24 mouse cellular contexts compared by ENCODE assay signal in genomic region chr12:86935692-86936282, GRCm38 (mm10). TPM values are rescaled to one million over a fixed set of nuclear protein-coding genes. Genes with fewer than 3 reads are reported as not detected.
DNase-seq lines count a peak whose midpoint lies in the region; ATAC-seq and TF ChIP-seq lines count a peak whose summit lies in the region.
"Had no signal": no experiment of that assay in that cellular context is flagged by ENCODE, and none has a peak within 500 bp of the region (broad histone marks: within the 10 kb centered on the region; RNA-seq: fewer than 3 reads in every experiment).

No protein-coding gene starts in this region.

- no peaks in the 10 kb centered on the region for H3K27me3 ChIP-seq in forebrain, postnatal 0 days (ENCODE audit: insufficient read depth, low read length)
- no peaks in the 10 kb centered on the region for H3K27me3 ChIP-seq in forebrain, embryonic 13.5 days
- no peaks in the 10 kb centered on the region for H3K27me3 ChIP-seq in heart, embryonic 11.5 days (ENCODE audit: control insufficient read depth, insufficient read depth, low read length)
- no peaks in the 10 kb centered on the region for H3K27me3 ChIP-seq in myocyte (ENCODE audit: control insufficient read depth, insufficient read depth, insufficient read length)
- no peaks in the 10 kb centered on the region for H3K27me3 ChIP-seq in hindbrain, embryonic 10.5 days (ENCODE audit: insufficient read depth, poor library complexity, severe bottlenecking)
- H3K27me3 ChIP-seq: heart, embryonic 15.5 days; hindbrain, embryonic 12.5 days; megakaryocyte, embryonic 14.5 days had no signal

- no peaks in the 10 kb centered on the region for H3K79me2 ChIP-seq in myocyte (ENCODE audit: control insufficient read depth, insufficient read depth)

- H3K36me3 ChIP-seq in forebrain, postnatal 0 days (ENCODE audit: insufficient read depth), result no peaks in the 10 kb centered on the region
- no peaks in the 10 kb centered on the region for H3K36me3 ChIP-seq in forebrain, embryonic 13.5 days (ENCODE audit: poor library complexity, severe bottlenecking)
- no peaks in the 10 kb centered on the region for H3K36me3 ChIP-seq in heart, embryonic 11.5 days (ENCODE audit: control insufficient read depth, insufficient read depth, low read length)
- H3K36me3 ChIP-seq in myocyte (ENCODE audit: control insufficient read depth, insufficient read depth), result no peaks in the 10 kb centered on the region
- H3K36me3 ChIP-seq in hindbrain, embryonic 10.5 days, result no peaks in the 10 kb centered on the region
- H3K36me3 ChIP-seq: heart, embryonic 15.5 days; hindbrain, embryonic 12.5 days; limb, embryonic 10.5 days had no signal

- WGBS in forebrain, postnatal 0 days, result 74% methylated on average over 8 of the region's 8 CpGs
- 88% methylated on average over 8 of the region's 8 CpGs for WGBS in forebrain, embryonic 13.5 days
- WGBS in heart, embryonic 11.5 days (ENCODE audit: insufficient replicate concordance), result 69% methylated on average over 8 of the region's 8 CpGs
- WGBS in hindbrain, embryonic 10.5 days, result 92% methylated on average over 8 of the region's 8 CpGs

- H3K9ac ChIP-seq in forebrain, postnatal 0 days, result no peak overlapping the region
- no peak overlapping the region for H3K9ac ChIP-seq in forebrain, embryonic 13.5 days
- no peak overlapping the region for H3K9ac ChIP-seq in heart, embryonic 11.5 days (ENCODE audit: low read depth, low read length)
- H3K9ac ChIP-seq: heart, embryonic 15.5 days; hindbrain, embryonic 12.5 days; liver, postnatal 0 days had no signal

- H3K9me3 ChIP-seq in forebrain, postnatal 0 days (ENCODE audit: low read length), result no peaks in the 10 kb centered on the region
- no peaks in the 10 kb centered on the region; the same call in 1 of the 2 replicates for H3K9me3 ChIP-seq in forebrain, embryonic 13.5 days (replicated peaks)
- no peaks in the 10 kb centered on the region for H3K9me3 ChIP-seq in heart, embryonic 11.5 days (replicated peaks; ENCODE audit: control insufficient read depth, low read length)
- H3K9me3 ChIP-seq in hindbrain, embryonic 10.5 days, result no peaks in the 10 kb centered on the region
- H3K9me3 ChIP-seq: heart, embryonic 15.5 days; limb, embryonic 10.5 days had no signal

- no peak for TF ChIP-seq POLR2A in myocyte (IDR thresholded peaks at IDR 0.05; ENCODE audit: insufficient read length, low read depth)

- H3K4me3 ChIP-seq in forebrain, postnatal 0 days (ENCODE audit: low read depth, low read length), result no peak overlapping the region
- no peak overlapping the region for H3K4me3 ChIP-seq in forebrain, embryonic 13.5 days
- no peak overlapping the region for H3K4me3 ChIP-seq in heart, embryonic 11.5 days (ENCODE audit: low read depth, low read length)
- no peak overlapping the region for H3K4me3 ChIP-seq in myocyte
- no peak overlapping the region for H3K4me3 ChIP-seq in hindbrain, embryonic 10.5 days
- H3K4me3 ChIP-seq: heart, embryonic 15.5 days; hindbrain, embryonic 12.5 days; left cerebral cortex, adult 2 months; limb, embryonic 10.5 days; megakaryocyte, embryonic 14.5 days had no signal

- DNase-seq in forebrain, postnatal 0 days, result peak; percentile 51
- peak; percentile 58 for DNase-seq in heart, adult 8-10 months (ENCODE audit: low spot score)
- peak; percentile 85 for DNase-seq in NIH3T3 (ENCODE audit: low read depth)
- DNase-seq in hindbrain, embryonic 10.5 days (ENCODE audit: low spot score), result no peak
- DNase-seq: cerebellum, adult 8-10 months; gastrocnemius, postnatal 36 days; liver, postnatal 0 days; lung, postnatal 10 days; right cerebral cortex, postnatal 4 days; thymus, postnatal 25 days had no signal

- no peak overlapping the region for H3ac ChIP-seq in myocyte (ENCODE audit: control insufficient read depth, insufficient read length)

- TF ChIP-seq CTCF in forebrain, postnatal 0 days (IDR thresholded peaks at IDR 0.05; ENCODE audit: low read depth), result no peak

- no peak for ATAC-seq in forebrain, postnatal 0 days
- ATAC-seq in forebrain, embryonic 13.5 days, result no peak
- no peak for ATAC-seq in heart, embryonic 11.5 days (replicated peaks; ENCODE audit: insufficient number of reproducible peaks, low FRiP score, low TSS enrichment)
- no peak for ATAC-seq in megakaryocyte-erythroid progenitor cell, adult 5-6 weeks (replicated peaks; ENCODE audit: low FRiP score, low TSS enrichment, poor library complexity, severe bottlenecking)
- ATAC-seq: activated CD4-positive, CD25-positive, alpha-beta regulatory T cell, adult 4 months; inflammation-experienced regulatory T-cells, adult 6 months; liver, postnatal 0 days; midbrain, embryonic 16.5 days had no signal

- H3K4me2 ChIP-seq in forebrain, postnatal 0 days (ENCODE audit: low read depth), result no peak overlapping the region
- H3K4me2 ChIP-seq in forebrain, embryonic 13.5 days, result no peak overlapping the region
- H3K4me2 ChIP-seq in heart, embryonic 11.5 days, result no peak overlapping the region
- peak overlapping the region; percentile 56 for H3K4me2 ChIP-seq in myocyte (ENCODE audit: low read depth)
- H3K4me2 ChIP-seq: heart, embryonic 15.5 days; hindbrain, embryonic 12.5 days had no signal

- H3K27ac ChIP-seq in forebrain, postnatal 0 days (ENCODE audit: low read depth, low read length), result no peak overlapping the region
- H3K27ac ChIP-seq in forebrain, embryonic 13.5 days, result no peak overlapping the region
- no peak overlapping the region for H3K27ac ChIP-seq in heart, embryonic 11.5 days (ENCODE audit: low read depth, low read length)
- no peak overlapping the region for H3K27ac ChIP-seq in hindbrain, embryonic 10.5 days
- H3K27ac ChIP-seq: heart, embryonic 15.5 days; hindbrain, embryonic 12.5 days; left cerebral cortex, adult 2 months; limb, embryonic 10.5 days had no signal

- peaks cover 6% of the 10 kb centered on the region for H3K4me1 ChIP-seq in forebrain, postnatal 0 days (ENCODE audit: insufficient read depth)
- peaks cover 18% of the 10 kb centered on the region for H3K4me1 ChIP-seq in forebrain, embryonic 13.5 days
- peaks cover 5% of the 10 kb centered on the region; the same call in 1 of the 2 replicates for H3K4me1 ChIP-seq in heart, embryonic 11.5 days (ENCODE audit: control insufficient read depth, insufficient read depth, low read length)
- peaks cover 25% of the 10 kb centered on the region for H3K4me1 ChIP-seq in hindbrain, embryonic 10.5 days (replicated peaks)
- H3K4me1 ChIP-seq: limb, embryonic 10.5 days had no signal

TF ChIP-seq in myocyte, 11 proteins besides CTCF, POLR2A, EP300 and RAD21:
- no peak for TF ChIP-seq MYOG (IDR thresholded peaks at IDR 0.05; ENCODE audit: control insufficient read depth in 1 of 3, insufficient read depth in 1 of 3, insufficient read length in 2 of 3, low read depth in 2 of 3)
- TF ChIP-seq CEBPB (IDR thresholded peaks at IDR 0.05; ENCODE audit: insufficient read depth, poor library complexity, severe bottlenecking), result 0 out of 2 replicates have a peak, but pooled peaks have one; percentile 13

RNA-seq across cellular contexts. Expression of gene Cipc, which starts 11.1 kb away (rescaled TPM):
- total RNA-seq in forebrain, postnatal 0 days (2014; rRNA removed), result 53.1 and 62.9 TPM in 2 replicates
- polyA plus RNA-seq in forebrain, postnatal 0 days (2015; fragmentation: Nextera tagmentation; extraction: Ambion mirVana), result 28.4 and 38.1 TPM in 2 replicates
- 46.1 and 53.1 TPM in 2 replicates for polyA plus RNA-seq in forebrain, embryonic 13.5 days (2015; fragmentation: Nextera tagmentation; extraction: Ambion mirVana)
- total RNA-seq in heart, adult 8-10 months (2022), result 10 to 100 TPM; 42.4 to 53.8 (median 48.3) TPM
- polyA plus RNA-seq in heart, embryonic 11.5 days (2014; fragmentation: Nextera tagmentation; extraction: Ambion mirVana), result 26.7 and 31.0 TPM in 2 replicates
- polyA plus RNA-seq in myocyte (2012; fragmentation: generic; extraction: Trizol), result 14.7 TPM
- 29.2 and 35.6 TPM in 2 replicates for total RNA-seq in megakaryocyte-erythroid progenitor cell, adult 5-6 weeks (2014; fragmentation: Nextera tagmentation)
- total RNA-seq in megakaryocyte-erythroid progenitor cell, adult 5-6 weeks (2017), result 22.0 and 23.0 TPM in 2 replicates
- 33.9 and 35.2 TPM in 2 replicates for polyA plus RNA-seq in hindbrain, embryonic 10.5 days (2016; fragmentation: Nextera tagmentation; extraction: Ambion mirVana)

RNA-seq across cellular contexts. Expression of gene Irf2bpl, which starts 51.2 kb away (rescaled TPM):
- total RNA-seq in forebrain, postnatal 0 days (2014; rRNA removed), result 134 and 161 TPM in 2 replicates
- polyA plus RNA-seq in forebrain, postnatal 0 days (2015; fragmentation: Nextera tagmentation; extraction: Ambion mirVana), result 86.3 and 95.7 TPM in 2 replicates
- polyA plus RNA-seq in forebrain, embryonic 13.5 days (2015; fragmentation: Nextera tagmentation; extraction: Ambion mirVana), result 54.2 and 54.8 TPM in 2 replicates
- total RNA-seq in heart, adult 8-10 months (2022), result 10 to 100 TPM; 26.2 to 30.4 (median 27.8) TPM
- polyA plus RNA-seq in heart, embryonic 11.5 days (2014; fragmentation: Nextera tagmentation; extraction: Ambion mirVana), result 18.9 and 26.9 TPM in 2 replicates
- 59.1 TPM for polyA plus RNA-seq in myocyte (2012; fragmentation: generic; extraction: Trizol)
- total RNA-seq in megakaryocyte-erythroid progenitor cell, adult 5-6 weeks (2014; fragmentation: Nextera tagmentation), result 0.76 and 0.94 TPM in 2 replicates
- 1.1 and 2.7 TPM in 2 replicates for total RNA-seq in megakaryocyte-erythroid progenitor cell, adult 5-6 weeks (2017)
- polyA plus RNA-seq in hindbrain, embryonic 10.5 days (2016; fragmentation: Nextera tagmentation; extraction: Ambion mirVana), result 20.3 and 34.2 TPM in 2 replicates

RNA-seq across cellular contexts. Expression of gene Zdhhc22, which starts 54.4 kb away (rescaled TPM):
- total RNA-seq in forebrain, postnatal 0 days (2014; rRNA removed), result 10.7 and 12.5 TPM in 2 replicates
- polyA plus RNA-seq in forebrain, postnatal 0 days (2015; fragmentation: Nextera tagmentation; extraction: Ambion mirVana), result 12.3 and 21.7 TPM in 2 replicates
- polyA plus RNA-seq in forebrain, embryonic 13.5 days (2015; fragmentation: Nextera tagmentation; extraction: Ambion mirVana), result 2.3 and 2.7 TPM in 2 replicates
- not detected for total RNA-seq in heart, adult 8-10 months (2022)
- 0.20 TPM in 1 of 2 replicates, not detected in the other for polyA plus RNA-seq in heart, embryonic 11.5 days (2014; fragmentation: Nextera tagmentation; extraction: Ambion mirVana)
- polyA plus RNA-seq in myocyte (2012; fragmentation: generic; extraction: Trizol), result 0.01 TPM
- total RNA-seq in megakaryocyte-erythroid progenitor cell, adult 5-6 weeks (2014; fragmentation: Nextera tagmentation), result not detected in 2 replicates
- total RNA-seq in megakaryocyte-erythroid progenitor cell, adult 5-6 weeks (2017), result not detected in 2 replicates
- polyA plus RNA-seq in hindbrain, embryonic 10.5 days (2016; fragmentation: Nextera tagmentation; extraction: Ambion mirVana), result 0.14 and 0.75 TPM in 2 replicates
- total RNA-seq: gastrocnemius, postnatal 36 days; liver, adult 2 months; neutrophil, adult 5-6 weeks had no signal
- polyA plus RNA-seq: heart, embryonic 15.5 days; liver, adult 2 months; liver, postnatal 0 days had no signal
